Comparison of ENCODE assay signal across 11 mouse cellular contexts in the genomic region with DNA sequence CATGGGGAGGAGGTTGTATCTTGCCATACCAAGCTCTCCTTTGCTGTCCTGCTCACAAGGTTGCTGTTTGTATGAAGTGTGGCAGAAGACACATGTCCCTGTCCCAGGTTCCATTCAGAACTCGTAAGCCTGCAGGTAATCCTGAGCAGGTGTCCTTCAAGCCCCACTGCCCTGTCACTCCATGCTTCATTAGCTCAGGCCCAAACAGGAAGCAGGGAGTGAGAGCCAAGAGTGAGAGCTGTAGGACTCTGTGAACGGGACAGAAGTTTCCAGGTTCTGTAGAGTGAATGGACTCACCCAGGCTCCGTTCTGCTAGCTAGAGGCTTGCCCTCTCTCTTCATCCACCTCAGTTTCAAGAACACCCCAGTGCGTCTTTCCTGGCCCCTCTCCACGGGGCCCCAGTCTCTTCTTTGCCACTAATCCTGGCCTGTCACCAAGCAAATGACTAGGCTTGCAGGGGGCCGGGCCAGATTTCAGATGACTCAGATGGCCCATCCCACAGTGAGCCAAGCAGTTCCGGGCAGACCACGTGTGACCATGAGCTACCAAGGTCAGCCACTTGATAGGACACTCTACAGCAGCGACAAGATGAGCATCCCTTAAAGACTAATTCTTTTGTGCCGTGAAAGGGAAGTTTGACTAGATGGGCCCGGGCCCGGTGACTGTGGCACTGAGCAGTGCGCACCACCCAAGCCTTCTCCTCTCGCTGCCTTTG. TPM values are rescaled to one million over a fixed set of nuclear protein-coding genes. Genes with fewer than 3 reads are reported as not detected.
DNase-seq lines count a peak whose midpoint lies in the region; TF ChIP-seq lines count a peak whose summit lies in the region.
"Had no signal": no experiment of that assay in that cellular context is flagged by ENCODE, and none has a peak within 500 bp of the region (broad histone marks: within the 10 kb centered on the region; RNA-seq: fewer than 3 reads in every experiment).

No protein-coding gene starts in this region.

- no peaks in the 10 kb centered on the region for H3K36me3 ChIP-seq in CH12.LX (replicated peaks in 1 of 2; ENCODE audit: control insufficient read depth in 1 of 2, insufficient read depth in 1 of 2, low read length in 1 of 2)
- H3K36me3 ChIP-seq: embryonic facial prominence, embryonic 12.5 days; G1E had no signal

- no peak overlapping the region for H3K4me2 ChIP-seq in CH12.LX (ENCODE audit: insufficient read depth, low read depth, poor library complexity, severe bottlenecking)
- H3K4me2 ChIP-seq: embryonic facial prominence, embryonic 12.5 days; lung, embryonic 14.5 days had no signal

- dilution Hi-C loops in CH12.LX (cut with MboI; ENCODE audit: extremely low pct_ligation_motif_present, extremely low pct_unique_long_range_greater_than_20kb, low sequenced_read_pairs), result no loop called here

- no peak overlapping the region for H3K4me3 ChIP-seq in CH12.LX (replicated peaks in 1 of 3; ENCODE audit: low read depth in 2 of 3, low read length in 2 of 3, poor library complexity in 1 of 3)
- H3K4me3 ChIP-seq: embryonic facial prominence, embryonic 12.5 days had no signal

- DNase-seq in heart, adult 9 months (ENCODE audit: low spot score in 2 of 2), result peak; percentile 18 to 53
- DNase-seq in heart, postnatal 14 days, result no peak
- DNase-seq in CH12.LX (ENCODE audit: extremely low read depth), result no peak
- DNase-seq in adrenal gland, postnatal 14 days, result peak; percentile 86
- peak; percentile 57 to 58 for DNase-seq in kidney, postnatal 36 days
- DNase-seq in right cerebral cortex, postnatal 36 days (ENCODE audit: low spot score in 2 of 2), result no peak
- no peak for DNase-seq in spleen, adult 18-20 months
- no peak for DNase-seq in lung, postnatal 10 days
- DNase-seq: lung, embryonic 14.5 days had no signal

- TF ChIP-seq EP300 in CH12.LX (IDR thresholded peaks at IDR 0.05; ENCODE audit: low read length), result no peak

- peaks cover 0 to 6% of the 10 kb centered on the region in 2 experiments; a peak in 2 of 4 replicates for H3K4me1 ChIP-seq in CH12.LX (ENCODE audit: control insufficient read depth in 1 of 2, insufficient read depth in 2 of 2)
- H3K4me1 ChIP-seq: embryonic facial prominence, embryonic 12.5 days had no signal

- TF ChIP-seq RAD21 in CH12.LX (IDR thresholded peaks at IDR 0.05; ENCODE audit: low read depth, low read length), result no peak

- H3K9ac ChIP-seq in CH12.LX (ENCODE audit: insufficient read depth, low read depth), result no peak overlapping the region
- H3K9ac ChIP-seq: embryonic facial prominence, embryonic 12.5 days; lung, embryonic 14.5 days had no signal

- TF ChIP-seq CTCF in CH12.LX (conservative IDR thresholded peaks at IDR 0.05 in 1 of 2, IDR thresholded peaks at IDR 0.05 in 1 of 2; ENCODE audit: low read depth in 2 of 2, low read length in 2 of 2), result no peak

- no peaks in the 10 kb centered on the region for H3K79me2 ChIP-seq in CH12.LX (replicated peaks; ENCODE audit: control insufficient read depth, extremely low read depth, insufficient read depth, poor library complexity, severe bottlenecking)

- intact Hi-C loops in heart, postnatal 14 days (cut with DNase I), result no loop called here

- no peak overlapping the region for H3K27ac ChIP-seq in CH12.LX (ENCODE audit: insufficient read depth, low read depth)
- H3K27ac ChIP-seq: embryonic facial prominence, embryonic 12.5 days had no signal

- H3K27me3 ChIP-seq in CH12.LX (replicated peaks), result no peaks in the 10 kb centered on the region
- H3K27me3 ChIP-seq: embryonic facial prominence, embryonic 12.5 days had no signal

- no peak for TF ChIP-seq POLR2A in CH12.LX (IDR thresholded peaks at IDR 0.05; ENCODE audit: low read depth, low read length)

- in situ Hi-C loops in CH12.LX (cut with MboI; ENCODE audit: low pct_ligation_motif_present, low pct_unique_long_range_greater_than_20kb, low sequenced_read_pairs), result no loop called here

- no peaks in the 10 kb centered on the region for H3K9me3 ChIP-seq in CH12.LX (replicated peaks; ENCODE audit: low read length)
- H3K9me3 ChIP-seq: embryonic facial prominence, embryonic 12.5 days; G1E had no signal

TF ChIP-seq in CH12.LX, 34 proteins besides CTCF, POLR2A, EP300 and RAD21:
- TF ChIP-seq ETS1 (conservative IDR thresholded peaks at IDR 0.05; ENCODE audit: low read depth, low read length) (no peak), TCF12 (IDR thresholded peaks at IDR 0.05; ENCODE audit: low read depth, low read length) (no peak), RCOR1 (conservative IDR thresholded peaks at IDR 0.05; ENCODE audit: low read depth, low read length) (no peak), ZC3H11A (IDR thresholded peaks at IDR 0.05; ENCODE audit: low read depth, low read length) (no peak), BHLHE40 (IDR thresholded peaks at IDR 0.05; ENCODE audit: low read depth, low read length) (no peak), MYC (IDR thresholded peaks at IDR 0.05; ENCODE audit: low read depth, low read length) (no peak), MAX (IDR thresholded peaks at IDR 0.05; ENCODE audit: low read length) (0 out of 2 replicates have a peak, but pooled peaks have one; percentile 22), CHD2 (IDR thresholded peaks at IDR 0.05; ENCODE audit: low read length) (no peak)

RNA-seq across cellular contexts. Expression of gene Ubr2, which starts 54.4 kb away (rescaled TPM):
- 10 to 100 TPM; 70.1 to 77.4 TPM for total RNA-seq in heart, postnatal 14 days (2021)
- 32.2 and 39.6 TPM in 2 replicates for total RNA-seq in CH12.LX (2012; rRNA removed)
- total RNA-seq in CH12.LX (2014; rRNA removed), result 19.5 and 20.4 TPM in 2 replicates
- 50.9 and 52.6 TPM in 2 replicates for polyA plus RNA-seq in CH12.LX (2012; ENCODE audit: insufficient read length, low read depth)
- total RNA-seq in adrenal gland, postnatal 14 days (2021), result 73.5 and 76.3 TPM in 2 replicates

Comparison
In these comparisons a context has a peak if more than half of its experiments do, and no peak if none do; other contexts are left out.
1. DNase-seq: peak in heart, adult 9 months (2 of 2), adrenal gland, postnatal 14 days (single experiment) and kidney, postnatal 36 days (2 of 2); none in heart, postnatal 14 days (0 of 2), CH12.LX (single experiment), right cerebral cortex, postnatal 36 days (0 of 2), spleen, adult 18-20 months (0 of 2) and lung, postnatal 10 days (single experiment).